Mouse (Mus musculus) E14TG2a.4 (cell line): ENCODE measurements at regions not wholly inside any gene's neighbourhood (a gene's known extent, or its start where the extent isn't known, plus 50 kb on each side); places are given as distances from the start of the nearest gene placed in this dataset.

Source experiments
- CTCF ChIP-seq: conservative IDR thresholded peaks from 2 replicates; pipeline ENCODE4 v1.5.1; 2014; ENCODE audit warnings: low read length
- POU5F1 ChIP-seq: IDR thresholded peaks from 2 replicates; pipeline ENCODE4 v1.6.1; 2014; ENCODE audit warnings: low read length, borderline replicate concordance

GRCm38 (mm10) chr16:29841132-29841531 lies 223.1 kb upstream of the Hes1 start:
- TF ChIP-seq CTCF (no peak), POU5F1 (no peak)
